Mouse (Mus musculus) heart, adult 8-10 months (tissue): ENCODE data around the gene Zpbp2. TPM values are rescaled to one million over a fixed set of nuclear protein-coding genes. Genes with fewer than 3 reads are reported as not detected.

Experiments
- DNase-seq: peaks from one replicate; pipeline ENCODE4 v3.0.0; 2022; ENCODE audit warnings: low spot score
- total RNA-seq, 4 experiments: library from RNA; stranded (reverse); gene quantifications; 2 replicates each; pipeline ENCODE4 v1.2.4; 2022

The Zpbp2 gene
- not detected for total RNA-seq

DNA sequence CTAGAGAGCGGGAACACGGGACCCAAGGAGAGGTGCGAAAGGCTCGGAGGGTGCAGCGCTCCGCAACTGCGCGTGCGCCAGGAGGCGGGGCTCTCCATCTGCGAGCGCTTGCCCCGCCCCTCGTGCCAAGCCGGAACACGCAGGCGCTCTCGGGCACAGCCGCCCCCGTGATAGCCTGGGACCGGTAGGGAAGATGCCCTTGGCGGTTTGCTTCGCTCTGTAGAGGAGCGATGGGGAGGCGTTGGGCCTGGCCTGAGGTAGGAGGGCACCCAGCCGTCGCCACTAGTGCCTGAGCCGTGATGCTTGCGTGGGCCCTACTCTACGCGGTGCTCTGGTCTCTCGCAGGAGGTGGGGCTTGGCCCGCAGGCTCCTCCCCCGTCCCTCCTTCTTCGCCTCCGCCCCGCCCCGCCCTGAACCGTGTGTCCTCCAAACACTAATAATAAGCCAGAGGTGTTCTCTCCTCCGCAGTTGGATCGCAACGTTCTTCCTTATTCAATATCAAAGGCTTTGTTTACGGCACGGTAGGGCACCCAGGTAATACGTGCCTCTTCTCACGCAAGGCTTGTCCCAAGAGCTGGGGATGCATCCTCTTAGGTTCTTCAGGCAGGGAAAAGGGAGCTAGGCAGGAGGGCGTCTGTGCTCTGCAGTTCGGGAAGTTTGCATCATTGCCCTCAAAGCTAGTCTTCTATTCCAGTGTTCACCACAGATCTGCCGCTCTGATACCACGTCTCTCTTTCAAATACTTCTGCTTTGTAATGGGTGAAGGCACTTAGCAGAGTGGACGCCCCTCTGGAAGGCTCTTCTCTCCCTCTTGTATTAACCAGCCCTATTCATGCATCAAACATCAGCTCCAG is at the start of gene Zpbp2:
Gene Zpbp2, plus strand, starts transcription at position 123 of the 854 bp plus-strand sequence.
- DNase-seq, result peak; percentile 77

DNA sequence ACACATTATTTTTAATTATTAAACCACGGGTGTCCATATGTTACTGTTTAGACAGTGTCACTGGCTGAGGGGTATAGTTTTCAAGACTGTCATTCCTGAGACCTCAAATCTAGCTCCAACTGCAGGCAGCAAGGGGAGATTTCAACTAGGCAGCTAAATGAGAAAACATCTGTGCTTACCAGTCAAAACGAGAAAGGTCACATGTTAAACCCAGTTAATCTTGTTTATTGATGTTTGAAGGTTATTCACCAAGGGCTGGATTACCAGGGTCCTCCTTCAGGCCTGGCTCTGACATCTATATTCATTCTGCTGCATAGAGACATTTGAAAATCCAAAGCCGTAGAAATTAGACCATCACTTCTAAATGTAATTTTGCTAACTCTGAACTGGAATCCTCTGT is 46.0 kb upstream of the Zpbp2 start:
- no peak for DNase-seq

GRCm38 (mm10) chr11:98509434-98509833 is 41.5 kb upstream of the Zpbp2 start:
- DNase-seq, result peak; percentile 38

DNA sequence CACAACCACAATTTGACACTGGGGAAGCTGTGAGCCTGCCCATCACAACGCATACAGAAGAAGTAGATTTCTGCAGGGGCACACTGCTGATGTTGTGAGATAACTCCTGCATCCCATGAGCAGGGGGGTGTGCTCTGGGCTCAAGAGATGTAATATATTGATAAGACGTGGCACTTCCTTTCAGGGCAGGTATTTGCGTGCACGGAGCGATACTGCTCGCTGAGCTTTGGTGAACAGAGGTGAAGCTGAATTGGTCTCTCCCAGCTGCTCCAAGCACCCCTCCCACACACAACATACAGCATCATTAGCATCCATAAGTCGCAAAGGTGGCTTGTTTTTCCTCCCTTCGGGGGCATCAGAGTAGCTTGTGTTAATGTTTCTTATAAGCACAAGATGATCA is 40.8 kb upstream of the Zpbp2 start:
- no peak for DNase-seq

DNA sequence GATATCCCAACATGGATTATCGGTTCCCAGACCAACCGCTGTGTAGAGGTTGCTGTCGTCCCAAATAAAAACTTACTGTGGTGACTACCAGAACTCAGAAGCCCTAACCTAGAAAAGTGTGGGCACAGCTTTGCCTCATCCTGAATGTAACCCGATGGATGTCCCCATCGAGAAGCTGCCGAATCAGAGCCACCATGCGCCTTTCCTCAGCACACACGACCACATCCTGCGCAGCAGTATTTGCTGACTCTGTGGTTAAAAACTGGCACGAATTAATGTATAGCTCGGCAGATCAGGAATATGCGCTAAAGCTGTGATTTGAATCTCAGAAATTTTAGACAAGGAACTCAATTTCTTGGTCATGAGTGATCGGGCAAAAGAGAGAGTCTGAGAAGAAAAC is 38.0 kb upstream of the Zpbp2 start:
- DNase-seq, result no peak

DNA sequence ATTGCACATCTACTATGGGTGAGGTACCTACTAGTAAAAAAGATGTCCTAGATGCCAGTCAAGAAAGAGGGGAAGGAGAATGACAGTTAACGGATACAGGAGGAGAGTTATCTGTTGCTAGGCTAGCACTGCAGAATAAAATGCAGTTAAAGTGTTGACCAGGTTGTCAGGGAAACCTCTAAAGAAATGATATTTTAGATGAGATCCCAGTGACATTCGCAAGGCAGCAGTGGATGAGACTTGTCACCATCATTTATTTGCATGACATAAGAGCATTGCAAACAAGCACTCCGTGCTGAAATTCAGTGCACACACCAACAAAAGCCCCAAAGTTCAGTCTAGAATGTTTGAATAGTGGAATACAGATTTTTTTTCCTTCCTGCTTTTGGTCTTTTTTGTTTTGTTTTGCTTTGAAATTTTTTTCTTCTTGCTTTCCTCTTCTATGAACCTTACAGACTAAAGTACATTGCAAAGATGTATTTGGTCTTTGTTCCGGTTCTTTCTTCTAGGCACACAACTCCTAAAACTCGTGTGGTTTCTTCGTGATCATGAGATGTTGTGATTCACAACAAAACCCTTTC is 37.5 kb upstream of the Zpbp2 start:
- DNase-seq, result no peak

DNA sequence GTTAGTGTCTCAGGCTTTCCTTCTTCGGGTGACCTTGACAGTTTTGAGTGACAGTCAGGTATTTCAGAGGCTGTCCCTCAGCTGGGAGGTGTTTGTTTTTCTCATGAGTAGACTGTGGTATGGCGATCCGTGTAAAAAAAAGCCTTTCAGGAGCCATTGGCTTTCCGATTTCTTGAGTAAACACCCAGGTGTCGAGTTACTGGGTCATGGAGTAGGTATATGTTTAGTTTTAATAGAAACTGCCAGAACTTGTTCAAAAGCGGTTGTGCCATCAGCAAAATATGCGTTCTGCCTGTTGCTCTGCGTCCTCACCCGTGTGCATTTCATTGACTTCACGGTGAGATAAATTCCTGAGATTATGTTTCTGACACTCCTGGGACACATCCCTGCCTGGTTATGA is 30.4 kb upstream of the Zpbp2 start:
- no peak for DNase-seq

DNA sequence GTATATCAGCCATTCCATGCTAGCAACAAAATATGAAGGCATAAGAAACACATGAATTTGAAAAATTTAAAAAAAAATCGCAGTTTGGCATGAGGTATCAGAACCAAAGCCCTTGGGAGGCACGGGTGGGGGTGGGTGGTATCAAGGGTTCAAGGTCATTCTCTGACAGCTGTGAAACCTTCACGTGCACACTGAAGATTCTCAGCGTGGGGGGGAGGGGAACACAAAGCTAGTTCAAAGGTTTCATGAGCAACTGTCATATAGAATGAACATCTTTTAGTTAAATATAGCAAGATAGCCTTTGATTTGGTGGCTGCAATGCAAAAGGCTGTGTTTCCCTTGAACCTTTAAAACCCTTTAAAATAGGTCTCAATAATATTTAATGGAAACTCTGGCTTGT is 25.8 kb upstream of the Zpbp2 start:
- no peak for DNase-seq

- DNase-seq, result no peak
These were observed 24.0 kb upstream of the Zpbp2 start for GRCm38 (mm10) chr11:98526824-98527461.

GRCm38 (mm10) chr11:98537480-98538034 is 13.3 kb upstream of the Zpbp2 start:
- no peak for DNase-seq

DNA sequence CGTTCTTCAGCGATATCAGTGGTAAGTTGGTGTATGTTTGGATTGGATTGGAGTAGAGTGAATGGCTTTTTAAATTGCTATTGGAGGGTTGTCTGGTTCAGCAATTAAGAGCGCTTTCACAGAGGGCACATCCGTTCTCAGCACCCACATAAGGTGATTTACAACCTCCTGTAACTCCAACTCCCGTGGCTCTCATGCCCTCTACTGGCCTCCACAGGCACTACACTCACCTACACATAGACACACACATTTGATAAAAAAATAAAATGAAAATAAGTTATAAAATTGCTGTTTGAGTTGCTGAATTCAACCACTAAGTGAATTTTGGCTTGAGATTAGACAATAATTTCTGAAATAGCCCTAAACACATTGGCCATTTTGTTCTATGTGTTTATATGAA is 10.6 kb upstream of the Zpbp2 start:
- DNase-seq, result no peak

DNA sequence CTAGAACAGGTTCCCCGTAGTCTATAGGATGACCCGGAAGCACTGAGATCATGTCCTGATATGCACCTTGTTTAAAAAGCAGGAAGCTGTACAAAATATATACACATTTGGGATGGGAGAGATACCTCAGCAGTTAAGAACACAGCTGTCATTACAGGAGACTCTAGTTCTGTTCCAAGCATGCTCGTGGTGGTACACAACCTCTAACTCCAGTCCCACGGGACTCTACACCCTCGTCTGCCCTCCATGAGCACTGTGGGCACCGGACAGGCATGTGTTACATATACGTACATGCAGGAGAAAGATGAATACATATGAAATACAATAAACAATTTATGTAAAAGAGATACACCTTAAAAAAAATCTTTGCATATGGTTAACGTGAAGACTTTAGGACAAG is 8.3 kb upstream of the Zpbp2 start:
- no peak for DNase-seq

DNA sequence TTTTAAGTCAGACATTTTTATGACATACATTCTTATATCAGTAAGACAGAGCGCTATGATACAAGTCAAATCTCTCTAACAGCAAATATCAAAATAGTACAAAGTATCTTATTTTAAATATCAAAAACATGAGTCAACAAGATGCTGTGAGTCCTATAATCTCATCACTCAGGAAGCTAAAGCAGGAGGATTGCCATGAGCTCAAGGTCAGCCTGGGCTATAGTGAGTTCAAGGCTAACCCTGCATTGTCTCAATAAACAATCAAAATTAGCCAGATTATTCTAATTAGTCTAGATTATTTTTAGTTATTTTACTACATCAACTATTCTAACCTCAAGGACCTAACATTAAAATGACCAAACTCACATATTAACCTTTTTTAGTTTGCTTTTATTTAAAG is 7.5 kb upstream of the Zpbp2 start:
- no peak for DNase-seq

- no peak for DNase-seq
These were observed 5.8 kb upstream of the Zpbp2 start for GRCm38 (mm10) chr11:98544890-98545677.

DNA sequence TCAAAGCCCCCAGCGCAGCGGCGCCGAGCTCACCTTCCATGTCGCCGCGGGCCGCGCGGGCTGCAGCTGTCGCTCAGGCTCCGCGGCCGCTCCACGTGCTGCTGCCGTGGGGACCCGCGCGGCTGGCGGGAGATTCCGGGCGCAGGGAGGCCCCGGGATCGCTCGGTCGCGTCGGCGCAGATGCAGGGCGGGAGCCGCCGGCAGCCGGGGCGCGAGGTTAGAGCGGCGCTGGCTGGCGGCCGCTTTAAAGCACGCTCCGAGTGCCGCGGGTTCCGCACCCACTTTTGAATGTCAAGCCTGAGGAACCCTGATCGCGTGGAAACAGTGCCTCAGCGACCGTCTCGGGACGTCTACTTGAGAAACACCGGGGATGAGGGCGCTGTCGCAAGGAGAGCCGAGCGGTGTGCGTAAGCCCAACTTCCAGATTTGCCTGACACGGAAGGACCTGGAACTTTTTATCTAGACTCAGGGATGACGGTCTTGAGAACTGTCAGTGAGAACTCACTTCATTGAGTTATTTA is 5.1 kb upstream of the Zpbp2 start, which contains the start of gene Ikzf3:
Gene Ikzf3, minus strand, starts transcription at position 321 of the 521 bp plus-strand sequence.
- DNase-seq, result no peak

GRCm38 (mm10) chr11:98546529-98547307 is 4.2 kb upstream of the Zpbp2 start:
- no peak for DNase-seq

GRCm38 (mm10) chr11:98547308-98547693 is 3.6 kb upstream of the Zpbp2 start:
- no peak for DNase-seq

DNA sequence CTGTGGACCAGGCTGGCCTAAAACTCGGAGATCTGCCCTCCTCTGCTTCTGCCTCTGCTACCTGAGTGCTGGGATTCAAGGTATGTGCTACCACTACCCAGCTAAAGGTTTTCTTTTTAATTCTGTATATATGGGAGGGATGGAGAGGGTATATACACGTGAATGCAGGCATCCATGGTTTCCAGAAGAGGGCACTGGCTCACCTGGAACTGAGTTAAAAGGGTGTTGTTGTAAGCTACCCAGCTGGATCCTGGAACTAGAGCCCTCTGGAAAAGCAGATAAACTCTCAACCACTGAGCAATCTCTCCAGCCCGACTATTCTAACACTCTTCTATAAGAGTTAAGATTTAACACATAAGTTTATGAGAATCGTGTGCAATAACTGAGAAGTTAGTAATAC is 1.5 kb upstream of the Zpbp2 start:
- DNase-seq, result no peak

DNA sequence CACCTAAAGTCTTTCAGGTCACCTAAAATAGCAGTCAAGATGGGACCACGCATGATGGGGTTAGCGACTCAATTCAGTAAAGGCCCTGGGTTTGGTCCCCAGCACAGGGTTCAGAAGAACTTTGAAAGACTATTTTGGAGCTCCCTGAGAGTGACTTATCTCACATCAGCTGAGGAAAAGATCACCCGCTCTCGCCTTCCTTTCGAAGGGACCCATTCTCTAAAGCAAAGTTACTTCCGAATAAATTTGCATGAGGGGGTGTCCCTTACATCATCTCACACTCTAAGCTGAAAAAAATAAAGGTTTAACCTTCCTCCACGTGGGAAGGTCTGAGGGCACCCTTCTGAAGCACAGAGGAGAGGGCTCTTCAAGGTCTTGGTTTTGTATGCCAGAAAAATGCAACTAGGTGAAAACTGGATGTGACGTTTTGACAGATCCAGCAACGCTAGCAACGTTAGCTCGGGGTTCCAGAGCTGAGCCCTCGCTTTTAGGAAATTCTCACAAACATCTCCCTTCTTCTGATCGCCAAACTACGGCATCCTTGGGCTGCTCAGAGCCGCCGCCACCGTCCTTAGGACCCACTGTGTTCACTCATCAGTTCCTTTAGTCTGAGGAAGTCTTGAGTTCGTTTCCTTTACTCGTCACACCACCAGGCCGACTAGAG is 454 bp upstream of the Zpbp2 start:
- DNase-seq, result no peak

- no peak for DNase-seq
These were observed 3.1 kb downstream of the Zpbp2 start for GRCm38 (mm10) chr11:98553966-98554365.
